Mouse (Mus musculus): Measurements from ENCODE around the gene Aurkb. TPM values are rescaled to one million over a fixed set of nuclear protein-coding genes. Genes with fewer than 3 reads are reported as not detected.

Gene Aurkb
- polyA plus RNA-seq, 1 experiment from 2014 or later, result 78.4 TPM

- peak; percentile 50; the same call in 1 of the 2 replicates for ATAC-seq (ENCODE audit: extremely low read depth, insufficient number of reproducible peaks, low FRiP score, low TSS enrichment)
- H3K27me3 ChIP-seq (replicated peaks), result no peaks in the 10 kb centered on the region
- H3K4me1 ChIP-seq, result peaks cover 34% of the 10 kb centered on the region
- under 1% methylated on average over 18 of the region's 18 CpGs for WGBS
- no peaks in the 10 kb centered on the region for H3K9me3 ChIP-seq
- peak overlapping the region; percentile 86 for H3K9ac ChIP-seq
- peak overlapping the region; percentile 91 for H3K4me2 ChIP-seq
- H3K36me3 ChIP-seq, result no peaks in the 10 kb centered on the region
- peak overlapping the region; percentile 98 for H3K27ac ChIP-seq (replicated peaks)
- peak overlapping the region; percentile 59 for H3K4me3 ChIP-seq
Observed at GRCm38 (mm10) chr11:69012071-69012601, 33.3 kb upstream of the Aurkb start.

GRCm38 (mm10) chr11:69015644-69016441, 29.6 kb upstream of the Aurkb start, which contains the start of gene Ctc1:
Gene Ctc1 (plus strand): TSS chr11:69015911.
- Histone ChIP-seq H3K9me3 (no peaks in the 10 kb centered on the region), H3K27me3 (replicated peaks) (no peaks in the 10 kb centered on the region), H3K4me2 (peak within 1 kb of the TSS; percentile 86), H3K36me3 (peaks cover 6% of the 10 kb centered on the region), H3K4me3 (peak within 1 kb of the TSS; percentile 80), H3K4me1 (peaks cover 28% of the 10 kb centered on the region), H3K9ac (peak within 1 kb of the TSS; percentile 95), H3K27ac (replicated peaks) (peak within 1 kb of the TSS; percentile 94)
- 1% methylated on average over 38 of the region's 38 CpGs for WGBS
- ATAC-seq (ENCODE audit: extremely low read depth, insufficient number of reproducible peaks, low FRiP score, low TSS enrichment), result peak; percentile 90

- WGBS, result 56% methylated on average over 3 of the region's 3 CpGs
- Histone ChIP-seq H3K27ac (replicated peaks) (peak overlapping the region; percentile 94; the same call in 1 of the 2 replicates), H3K4me1 (peaks cover 19% of the 10 kb centered on the region), H3K4me2 (peak overlapping the region; percentile 86), H3K9ac (peak overlapping the region; percentile 95), H3K36me3 (peaks cover 15% of the 10 kb centered on the region), H3K9me3 (no peaks in the 10 kb centered on the region), H3K27me3 (replicated peaks) (no peaks in the 10 kb centered on the region), H3K4me3 (peak overlapping the region; percentile 80)
- ATAC-seq (ENCODE audit: extremely low read depth, insufficient number of reproducible peaks, low FRiP score, low TSS enrichment), result no peak
Observed at GRCm38 (mm10) chr11:69016755-69017154, 28.7 kb upstream of the Aurkb start.

GRCm38 (mm10) chr11:69020691-69021090, 24.8 kb upstream of the Aurkb start:
- Histone ChIP-seq H3K4me3 (no peak overlapping the region), H3K36me3 (peaks cover 55% of the 10 kb centered on the region), H3K9me3 (no peaks in the 10 kb centered on the region), H3K27ac (replicated peaks) (no peak overlapping the region), H3K27me3 (replicated peaks) (no peaks in the 10 kb centered on the region), H3K4me1 (peaks cover 14% of the 10 kb centered on the region), H3K9ac (no peak overlapping the region), H3K4me2 (no peak overlapping the region)
- no peak for ATAC-seq (ENCODE audit: extremely low read depth, insufficient number of reproducible peaks, low FRiP score, low TSS enrichment)

GRCm38 (mm10) chr11:69026562-69026961, 18.9 kb upstream of the Aurkb start:
- ATAC-seq (ENCODE audit: extremely low read depth, insufficient number of reproducible peaks, low FRiP score, low TSS enrichment), result no peak
- Histone ChIP-seq H3K4me1 (no peaks in the 10 kb centered on the region), H3K27ac (replicated peaks) (no peak overlapping the region), H3K4me2 (no peak overlapping the region), H3K27me3 (replicated peaks) (no peaks in the 10 kb centered on the region), H3K36me3 (peaks cover 100% of the 10 kb centered on the region), H3K9ac (no peak overlapping the region), H3K9me3 (no peaks in the 10 kb centered on the region), H3K4me3 (no peak overlapping the region)
- 90% methylated on average over 3 of the region's 3 CpGs for WGBS

GRCm38 (mm10) chr11:69028805-69029204, 16.6 kb upstream of the Aurkb start:
- no peak overlapping the region for H3K4me3 ChIP-seq
- H3K9me3 ChIP-seq, result no peaks in the 10 kb centered on the region
- no peak overlapping the region for H3K27ac ChIP-seq (replicated peaks)
- H3K4me2 ChIP-seq, result no peak overlapping the region
- ATAC-seq (ENCODE audit: extremely low read depth, insufficient number of reproducible peaks, low FRiP score, low TSS enrichment), result no peak
- 83% methylated on average over 2 of the region's 2 CpGs for WGBS
- no peak overlapping the region for H3K9ac ChIP-seq
- peaks cover 100% of the 10 kb centered on the region for H3K36me3 ChIP-seq
- H3K4me1 ChIP-seq, result no peaks in the 10 kb centered on the region
- H3K27me3 ChIP-seq (replicated peaks), result no peaks in the 10 kb centered on the region

GRCm38 (mm10) chr11:69033552-69033951, 11.9 kb upstream of the Aurkb start:
- Histone ChIP-seq H3K4me1 (peaks cover 22% of the 10 kb centered on the region), H3K9ac (no peak overlapping the region), H3K27ac (replicated peaks) (no peak overlapping the region), H3K9me3 (no peaks in the 10 kb centered on the region), H3K4me3 (no peak overlapping the region), H3K4me2 (no peak overlapping the region), H3K27me3 (replicated peaks) (no peaks in the 10 kb centered on the region), H3K36me3 (peaks cover 77% of the 10 kb centered on the region)
- ATAC-seq (ENCODE audit: extremely low read depth, insufficient number of reproducible peaks, low FRiP score, low TSS enrichment), result no peak
- WGBS, result 70% methylated on average over 9 of the region's 9 CpGs

- H3K4me2 ChIP-seq, result no peak overlapping the region
- no peak for ATAC-seq (ENCODE audit: extremely low read depth, insufficient number of reproducible peaks, low FRiP score, low TSS enrichment)
- no peak overlapping the region for H3K9ac ChIP-seq
- H3K4me3 ChIP-seq, result no peak overlapping the region
- H3K27me3 ChIP-seq (replicated peaks), result no peaks in the 10 kb centered on the region
- H3K4me1 ChIP-seq, result peaks cover 32% of the 10 kb centered on the region
- no peaks in the 10 kb centered on the region for H3K9me3 ChIP-seq
- WGBS, result 89% methylated on average over 3 of the region's 3 CpGs
- H3K27ac ChIP-seq (replicated peaks), result no peak overlapping the region
- H3K36me3 ChIP-seq, result peaks cover 67% of the 10 kb centered on the region
Observed at GRCm38 (mm10) chr11:69034585-69034984, 10.9 kb upstream of the Aurkb start.

- H3K27ac ChIP-seq (replicated peaks), result peak overlapping the region; percentile 71
- H3K36me3 ChIP-seq, result peaks cover 59% of the 10 kb centered on the region
- peaks cover 32% of the 10 kb centered on the region for H3K4me1 ChIP-seq
- H3K4me3 ChIP-seq, result peak overlapping the region; percentile 85
- peak overlapping the region; percentile 79 for H3K4me2 ChIP-seq
- H3K9me3 ChIP-seq, result no peaks in the 10 kb centered on the region
- no peak for ATAC-seq (ENCODE audit: extremely low read depth, insufficient number of reproducible peaks, low FRiP score, low TSS enrichment)
- 79% methylated on average over 9 of the region's 9 CpGs for WGBS
- H3K9ac ChIP-seq, result peak overlapping the region; percentile 52; the same call in 1 of the 2 replicates
- no peaks in the 10 kb centered on the region for H3K27me3 ChIP-seq (replicated peaks)
Observed at GRCm38 (mm10) chr11:69035411-69035810, 10.0 kb upstream of the Aurkb start.

- H3K9ac ChIP-seq, result peak overlapping the region; percentile 88; the same call in 1 of the 2 replicates
- H3K27me3 ChIP-seq (replicated peaks), result no peaks in the 10 kb centered on the region
- H3K4me1 ChIP-seq, result peaks cover 32% of the 10 kb centered on the region
- ATAC-seq (ENCODE audit: extremely low read depth, insufficient number of reproducible peaks, low FRiP score, low TSS enrichment), result no peak
- H3K4me3 ChIP-seq, result peak overlapping the region; percentile 85
- H3K27ac ChIP-seq (replicated peaks), result peak overlapping the region; percentile 71
- WGBS, result 6% methylated on average over 8 of the region's 8 CpGs
- peaks cover 55% of the 10 kb centered on the region for H3K36me3 ChIP-seq
- H3K4me2 ChIP-seq, result peak overlapping the region; percentile 79
- no peaks in the 10 kb centered on the region for H3K9me3 ChIP-seq
Observed at GRCm38 (mm10) chr11:69035849-69036248, 9.6 kb upstream of the Aurkb start.

- peak overlapping the region; percentile 85 for H3K27ac ChIP-seq (replicated peaks)
Observed at GRCm38 (mm10) chr11:69036486-69037230, 8.8 kb upstream of the Aurkb start.

More at GRCm38 (mm10) chr11:69036486-69037230, 8.8 kb upstream of the Aurkb start:
- H3K4me2 ChIP-seq, result peak overlapping the region; percentile 79
- no peaks in the 10 kb centered on the region for H3K27me3 ChIP-seq (replicated peaks)
- peak overlapping the region; percentile 85 for H3K4me3 ChIP-seq
- peaks cover 46% of the 10 kb centered on the region for H3K36me3 ChIP-seq
- no peak for ATAC-seq (ENCODE audit: extremely low read depth, insufficient number of reproducible peaks, low FRiP score, low TSS enrichment)
- 10% methylated on average over 20 of the region's 20 CpGs for WGBS
- H3K9me3 ChIP-seq, result no peaks in the 10 kb centered on the region
- peaks cover 32% of the 10 kb centered on the region for H3K4me1 ChIP-seq
- peak overlapping the region; percentile 88 for H3K9ac ChIP-seq
